Mouse (Mus musculus) telencephalon, adult 2 months (tissue): ENCODE measurements at regions not wholly inside any gene's neighbourhood (a gene's known extent, or its start where the extent isn't known, plus 50 kb on each side); places are given as distances from the start of the nearest gene placed in this dataset.

ENCODE experiments used
- DNase-seq: peaks from one replicate; pipeline ENCODE4 v3.0.0-alpha.2; 2011; ENCODE audit warnings: low read depth, low spot score

DNA sequence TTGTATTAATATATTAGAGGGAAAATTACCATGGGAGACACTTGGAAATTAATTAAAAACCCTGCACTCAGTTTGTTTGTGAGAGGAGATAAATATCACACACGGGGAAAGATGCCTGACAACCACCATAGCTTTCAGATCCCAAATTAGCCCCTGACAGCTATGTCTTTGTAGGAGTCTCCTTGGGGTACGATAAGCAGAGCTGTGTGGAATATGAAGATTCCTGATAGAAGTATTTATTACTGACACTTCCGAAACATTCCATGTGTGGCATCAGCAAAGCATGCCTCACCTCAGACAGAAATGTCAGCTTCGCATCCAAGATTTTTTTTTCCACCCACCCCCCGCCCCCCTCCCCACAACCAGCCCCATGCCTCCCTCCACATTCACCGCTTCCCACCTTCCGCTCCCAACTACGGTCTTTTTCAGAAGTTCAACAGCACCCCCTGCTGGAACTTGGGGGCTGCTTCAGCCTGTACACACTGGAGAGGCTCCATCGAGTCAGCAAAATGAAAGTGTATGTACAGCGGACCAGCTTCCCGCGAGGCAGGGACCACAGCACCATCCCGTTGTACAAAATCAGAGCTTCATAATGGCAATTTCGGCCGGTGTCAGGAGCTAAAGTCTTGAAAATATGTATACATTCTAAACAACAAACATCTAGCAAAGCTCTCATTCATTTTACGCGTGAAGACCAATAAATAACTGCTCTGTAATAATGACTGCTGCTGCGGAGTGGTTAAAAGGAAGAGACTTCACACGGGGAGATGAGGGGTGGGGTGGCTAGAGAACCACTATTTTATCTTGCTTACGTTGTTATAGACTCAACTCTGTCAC, 66.7 kb downstream of the Rwdd3 start:
- peak; percentile 82 for DNase-seq

DNA sequence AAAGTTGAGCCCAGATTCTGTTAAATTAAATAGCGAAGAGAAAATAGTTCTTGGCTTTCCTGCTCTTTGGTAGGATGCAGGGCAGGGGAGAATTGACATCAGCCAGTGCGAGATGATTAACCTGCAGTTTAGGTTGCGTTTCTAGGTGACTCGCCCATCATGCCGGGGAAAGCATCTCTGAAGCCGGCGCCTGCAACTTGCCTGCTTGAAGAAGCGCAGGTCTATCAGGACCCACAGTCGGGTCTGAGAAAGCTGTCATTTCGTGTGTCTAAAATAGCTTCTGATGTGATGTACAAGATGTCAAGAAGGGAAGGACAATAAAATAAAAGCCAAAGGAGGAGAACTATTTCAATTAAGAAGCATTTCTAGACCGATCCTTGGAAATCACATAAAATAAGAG, 68.6 kb downstream of the Rwdd3 start:
- DNase-seq: no peak

DNA sequence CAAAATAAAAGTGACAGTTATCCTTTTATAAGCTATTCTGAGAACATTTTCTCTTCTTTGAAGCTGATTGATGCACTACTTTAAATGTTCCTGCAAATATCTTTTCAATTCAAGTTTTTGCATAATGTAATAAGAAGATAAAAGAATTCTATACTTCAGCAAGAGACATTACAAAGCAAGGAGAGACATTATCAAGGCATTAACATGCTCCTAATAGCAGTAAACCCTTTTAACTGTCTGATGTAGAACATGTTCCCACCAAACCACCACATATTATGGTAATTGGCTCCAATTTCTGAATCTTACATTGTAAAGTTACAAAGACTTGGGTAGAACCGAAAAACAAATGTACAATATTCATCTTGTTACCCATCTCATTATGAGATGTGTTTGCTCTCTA, 69.4 kb downstream of the Rwdd3 start:
- DNase-seq: no peak

DNA sequence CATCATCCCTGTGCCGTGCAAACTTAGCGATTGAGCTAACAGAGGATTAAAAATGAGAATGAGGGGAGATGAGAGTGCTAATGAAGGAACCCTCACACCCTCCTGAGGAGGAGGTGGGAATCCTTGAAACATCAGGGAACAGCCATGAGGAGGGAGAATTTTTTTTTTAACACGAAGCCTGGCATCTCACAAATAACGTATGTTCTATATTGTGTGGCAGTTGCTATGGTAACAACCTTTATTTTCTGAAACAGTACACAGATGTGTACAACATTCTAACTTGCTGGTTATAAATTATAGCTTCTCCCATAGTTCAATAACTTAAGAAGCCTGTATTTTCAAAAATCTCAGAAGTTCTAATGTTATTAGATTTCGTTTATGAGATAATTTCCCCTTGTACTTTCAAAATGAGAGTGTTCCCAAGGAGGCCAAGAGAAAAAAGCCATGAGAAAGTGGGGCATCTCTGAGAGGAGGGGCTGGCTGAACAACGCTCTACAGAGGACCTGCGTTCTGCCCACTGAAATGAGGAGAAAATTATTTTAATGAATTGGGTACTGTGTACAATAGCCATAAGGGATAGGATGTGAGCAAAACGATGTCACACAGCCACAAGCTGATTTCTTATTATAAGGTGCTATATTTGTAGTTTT, 71.2 kb downstream of the Rwdd3 start:
- no peak for DNase-seq

DNA sequence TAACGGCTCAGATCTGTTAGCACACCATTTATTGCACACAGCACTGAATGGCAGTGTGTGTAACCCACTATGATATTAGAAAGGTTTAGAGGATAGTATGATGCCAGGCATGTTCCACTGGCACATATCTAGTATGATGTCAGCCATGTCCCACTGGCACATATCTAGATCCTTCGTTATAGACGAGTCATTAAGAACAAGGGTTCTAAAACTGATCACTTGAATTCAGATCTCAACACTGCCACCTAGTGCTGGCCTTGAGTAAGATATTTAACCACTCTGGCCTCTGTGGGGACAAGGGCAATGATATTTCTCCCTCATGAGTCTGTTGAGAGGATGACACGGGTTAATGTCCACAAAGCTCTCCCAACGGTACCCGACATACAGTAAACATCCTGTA, 78.0 kb downstream of the Rwdd3 start:
- DNase-seq: no peak

DNA sequence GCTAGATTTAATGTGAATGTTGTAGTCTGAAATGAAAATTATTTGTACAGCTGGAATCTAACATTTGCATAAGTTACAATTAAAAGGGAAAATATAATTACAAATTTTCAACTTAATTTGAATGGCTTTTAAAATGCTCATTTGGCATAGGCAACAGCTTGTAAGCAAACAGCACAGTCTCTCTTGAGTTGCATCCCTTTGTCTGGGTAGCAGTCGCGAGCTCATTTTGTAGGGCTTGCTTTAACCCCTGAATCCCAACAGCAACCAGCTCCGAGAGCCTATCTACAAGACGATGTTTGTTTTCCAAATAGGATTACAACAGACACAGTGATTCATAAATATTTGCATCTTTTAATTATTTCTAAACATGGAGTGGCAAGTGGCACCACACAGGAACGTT, 82.8 kb downstream of the Rwdd3 start:
- no peak for DNase-seq

DNA sequence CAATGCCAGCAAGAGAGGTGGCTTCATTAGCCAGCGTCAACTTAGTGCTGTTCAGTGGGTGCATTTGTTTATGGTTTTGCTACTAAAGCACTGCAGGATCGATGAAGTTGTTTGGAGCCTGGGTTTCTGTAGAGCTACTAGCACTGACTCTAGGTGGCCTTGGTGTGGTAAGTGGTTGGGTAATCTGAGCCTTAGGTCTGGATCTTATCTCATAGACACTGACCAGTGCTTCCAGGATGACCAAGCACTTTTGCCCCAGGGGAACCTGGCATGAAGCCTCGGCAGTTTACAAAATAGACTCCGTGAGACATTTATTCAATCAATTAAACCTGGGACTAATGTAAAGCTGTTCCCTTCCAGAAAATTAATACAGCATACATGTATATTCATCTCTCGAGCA, 102.8 kb downstream of the Rwdd3 start:
- no peak for DNase-seq

DNA sequence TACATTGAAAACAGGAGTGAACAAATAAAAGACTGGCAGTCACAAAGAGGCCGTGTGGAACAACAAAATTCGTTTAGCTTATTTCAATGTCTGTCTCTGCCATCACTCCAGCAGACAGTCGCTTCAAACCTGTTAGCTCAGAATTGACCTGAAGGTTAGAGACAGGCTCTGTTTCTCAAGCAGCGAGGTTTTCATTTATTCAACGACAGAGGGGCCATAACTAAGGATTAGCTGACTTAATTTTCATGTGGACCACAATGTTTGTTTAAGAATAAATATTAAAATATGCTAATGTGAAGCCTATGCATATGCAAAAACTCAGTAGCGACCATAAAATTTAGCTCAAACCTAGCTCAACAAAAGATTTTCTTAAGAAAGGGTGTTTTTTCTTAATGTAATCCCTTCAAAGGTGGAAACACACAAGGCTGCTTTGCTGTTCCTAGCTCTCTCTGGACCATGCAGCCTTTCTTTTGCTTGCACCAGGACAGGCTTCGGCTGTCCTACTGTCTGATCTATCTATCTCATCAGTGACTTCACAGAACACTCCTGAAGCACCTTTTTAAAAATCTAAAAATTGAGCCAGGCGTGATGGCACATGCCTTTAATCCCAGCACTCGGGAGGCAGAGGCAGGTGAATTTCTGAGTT, 135.5 kb downstream of the Rwdd3 start:
- DNase-seq: no peak

DNA sequence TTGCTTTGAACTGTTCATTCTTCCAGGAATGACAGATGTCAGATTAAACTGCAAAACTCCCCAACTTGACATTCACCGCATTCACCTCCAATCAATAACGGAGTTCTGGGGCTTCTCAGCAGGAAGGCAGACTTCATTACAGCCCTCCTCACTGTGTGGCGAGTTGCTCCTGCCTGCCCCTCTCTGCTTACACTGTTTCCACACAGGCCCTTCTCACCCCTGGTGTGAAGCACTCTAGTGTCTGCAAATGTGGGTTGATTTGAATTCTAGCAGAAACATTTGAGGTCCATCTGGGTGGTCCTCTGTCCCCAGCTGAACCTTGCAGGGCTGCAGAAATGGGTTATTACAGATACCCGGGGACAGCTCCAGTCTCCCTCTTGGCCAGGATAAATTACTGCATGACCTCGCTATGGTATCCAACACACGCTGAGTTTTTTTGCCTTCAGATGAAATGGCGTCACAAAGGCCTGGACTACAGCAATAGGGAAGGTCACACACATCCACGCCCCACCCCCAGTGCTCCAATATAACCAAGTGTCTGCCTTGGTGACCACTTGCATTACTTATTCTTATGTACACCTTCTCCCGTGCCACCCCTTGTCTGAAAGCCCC, 145.8 kb downstream of the Rwdd3 start:
- DNase-seq: no peak

DNA sequence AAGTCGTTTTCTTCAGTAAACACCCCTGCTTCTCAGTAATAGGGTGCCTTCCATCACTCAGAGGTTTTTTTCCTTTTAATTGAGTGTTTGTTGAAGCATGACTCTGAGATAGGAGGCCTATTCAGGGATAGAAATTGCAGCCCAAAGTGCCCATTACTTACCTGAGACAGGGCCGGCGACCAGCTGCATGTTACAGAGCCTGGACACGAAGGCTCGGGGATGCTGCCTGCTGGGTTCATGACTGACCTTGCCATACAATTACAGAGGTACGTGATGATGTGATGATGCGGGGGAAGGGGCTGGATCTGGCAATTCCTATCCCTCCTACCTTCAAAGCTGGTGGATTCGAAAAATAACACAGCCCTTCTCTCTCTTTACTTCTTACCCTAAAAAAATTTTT, 146.7 kb downstream of the Rwdd3 start:
- DNase-seq: no peak

DNA sequence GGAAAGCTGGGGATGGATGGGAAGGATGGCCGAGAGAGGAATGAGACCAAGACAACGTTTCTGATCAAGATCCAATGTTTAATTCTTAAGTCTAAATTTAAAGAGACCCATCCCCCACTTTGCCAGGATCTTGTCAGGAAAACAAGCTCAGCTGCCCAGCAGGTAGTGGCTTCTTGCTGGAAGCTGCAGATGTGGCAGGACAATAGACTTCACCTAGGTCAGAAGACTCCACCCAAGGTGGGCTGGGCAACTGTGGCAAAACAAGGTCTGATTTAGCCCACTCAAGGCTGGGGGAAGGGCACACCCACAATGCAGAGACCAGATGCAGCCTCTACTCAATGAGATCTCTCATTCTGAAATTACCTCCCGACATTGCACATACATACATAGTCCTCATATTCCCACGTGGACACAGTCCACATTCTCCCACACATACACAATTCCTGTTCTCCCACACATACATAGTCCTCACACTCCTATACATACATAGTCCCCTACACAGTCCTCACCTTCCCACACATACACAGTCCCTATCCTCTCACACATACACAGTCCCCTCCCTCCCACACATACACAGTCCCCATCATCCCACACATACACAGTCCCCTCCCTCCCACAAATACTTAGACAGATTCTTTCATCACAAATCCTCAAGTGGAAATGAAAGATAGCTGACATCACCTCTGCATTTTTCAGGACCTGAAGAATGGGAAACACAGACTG, 150.2 kb downstream of the Rwdd3 start:
- DNase-seq: no peak

DNA sequence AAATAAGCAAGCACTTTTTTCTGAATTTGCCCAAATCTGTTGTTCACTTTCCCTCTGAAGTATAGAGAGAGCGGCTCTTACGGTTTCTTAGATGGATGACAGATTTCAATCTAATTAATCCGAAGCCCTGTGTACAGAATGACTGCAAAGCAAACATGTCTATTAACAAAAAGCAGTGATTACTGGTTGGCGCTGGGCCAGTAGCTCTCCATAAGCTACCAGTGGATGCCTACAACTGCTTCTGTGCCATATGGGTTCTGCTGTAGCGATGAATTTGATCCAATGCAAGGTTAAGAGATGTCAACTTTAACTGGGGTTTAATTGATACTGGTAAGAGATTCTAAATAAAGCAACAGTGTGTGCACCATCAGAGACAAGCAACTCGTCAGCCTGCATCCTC, 162.3 kb downstream of the Rwdd3 start:
- DNase-seq: no peak

DNA sequence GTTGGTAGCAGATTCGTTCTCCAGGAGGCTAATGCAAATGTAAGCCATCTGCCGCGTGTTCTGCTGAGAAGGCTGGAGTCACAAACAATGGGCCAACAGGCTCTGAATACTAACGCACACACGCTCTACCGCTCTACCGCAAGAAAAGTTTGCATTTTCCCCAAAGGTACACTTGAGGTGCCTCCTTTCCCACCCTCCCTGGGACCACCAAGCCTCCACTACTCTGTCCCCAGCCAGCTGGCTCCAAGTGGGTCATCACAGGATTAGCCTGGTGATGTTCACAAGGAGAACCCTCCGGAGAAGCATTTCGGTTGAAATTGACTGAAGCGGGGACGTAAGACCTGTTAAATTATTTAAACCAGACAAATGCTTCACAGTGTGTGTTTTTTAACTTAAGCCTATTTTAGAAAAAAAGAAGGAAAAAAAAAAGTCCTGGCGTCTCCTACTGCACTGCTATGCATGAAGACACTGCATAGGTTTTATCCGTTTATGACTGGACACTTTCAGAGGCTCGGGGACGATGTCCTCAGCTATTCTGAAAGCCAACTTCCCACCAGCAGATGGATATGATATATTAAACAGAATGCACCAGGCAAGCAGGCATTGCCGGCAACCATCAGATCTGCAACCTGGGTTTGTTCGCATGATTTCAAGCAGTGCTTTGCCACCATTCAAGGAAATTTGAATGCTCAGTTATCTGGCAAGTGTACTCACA, 187.8 kb downstream of the Rwdd3 start:
- DNase-seq: peak; percentile 59

DNA sequence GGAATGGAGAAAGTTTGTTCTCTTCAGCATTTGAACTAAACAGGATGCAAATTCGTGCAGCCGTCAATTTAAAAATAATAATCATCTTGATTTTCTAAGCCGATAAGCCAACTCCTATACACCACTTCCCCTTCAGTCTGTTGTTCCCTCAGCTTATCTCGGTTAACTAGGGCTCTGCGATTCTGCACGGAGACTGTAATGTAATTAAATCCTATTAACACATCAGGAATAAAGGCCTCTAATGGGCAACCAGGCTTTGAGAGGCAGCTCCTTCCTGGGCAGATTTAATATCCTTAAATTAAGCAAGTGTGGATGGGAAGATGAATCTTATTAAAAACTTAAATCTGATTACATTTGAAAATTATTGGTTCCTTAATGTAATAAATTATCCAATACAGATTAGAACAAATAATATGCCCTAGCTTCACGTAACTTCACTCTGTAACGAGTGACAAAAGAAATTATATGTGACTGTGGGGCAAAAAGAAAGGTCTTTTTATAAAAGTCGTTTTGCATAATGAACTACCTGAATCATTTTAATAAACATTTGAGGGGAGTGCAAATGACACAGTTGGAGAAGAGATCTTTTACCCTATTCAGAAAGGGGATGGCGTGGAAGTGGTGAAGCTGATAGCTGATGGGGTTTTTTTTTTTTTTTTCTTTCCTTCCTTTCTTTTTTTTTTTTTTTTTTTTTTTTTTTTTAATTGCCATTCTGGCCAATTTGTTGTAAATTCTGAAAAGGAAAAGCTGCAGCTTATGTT, 188.5 kb downstream of the Rwdd3 start:
- DNase-seq: no peak

DNA sequence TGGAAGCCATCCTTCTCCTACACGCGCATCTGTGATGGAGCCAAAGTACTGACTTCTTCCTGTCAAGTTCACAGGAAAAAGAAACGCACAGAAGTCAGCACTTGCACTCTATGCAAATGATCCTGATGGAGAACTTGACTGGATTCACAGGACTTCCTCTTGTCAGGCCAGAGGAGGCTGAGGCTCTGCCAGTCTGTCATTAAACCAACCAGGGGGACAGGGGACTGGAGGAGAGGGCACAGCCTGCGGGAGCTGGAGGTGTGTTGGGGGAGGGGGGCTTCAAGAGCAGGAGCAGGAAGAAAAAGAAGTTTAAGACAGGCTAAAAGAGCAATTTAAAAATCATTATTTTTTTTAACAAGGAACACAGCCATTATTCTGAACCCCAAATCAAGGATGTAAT, 189.3 kb downstream of the Rwdd3 start:
- DNase-seq: no peak

DNA sequence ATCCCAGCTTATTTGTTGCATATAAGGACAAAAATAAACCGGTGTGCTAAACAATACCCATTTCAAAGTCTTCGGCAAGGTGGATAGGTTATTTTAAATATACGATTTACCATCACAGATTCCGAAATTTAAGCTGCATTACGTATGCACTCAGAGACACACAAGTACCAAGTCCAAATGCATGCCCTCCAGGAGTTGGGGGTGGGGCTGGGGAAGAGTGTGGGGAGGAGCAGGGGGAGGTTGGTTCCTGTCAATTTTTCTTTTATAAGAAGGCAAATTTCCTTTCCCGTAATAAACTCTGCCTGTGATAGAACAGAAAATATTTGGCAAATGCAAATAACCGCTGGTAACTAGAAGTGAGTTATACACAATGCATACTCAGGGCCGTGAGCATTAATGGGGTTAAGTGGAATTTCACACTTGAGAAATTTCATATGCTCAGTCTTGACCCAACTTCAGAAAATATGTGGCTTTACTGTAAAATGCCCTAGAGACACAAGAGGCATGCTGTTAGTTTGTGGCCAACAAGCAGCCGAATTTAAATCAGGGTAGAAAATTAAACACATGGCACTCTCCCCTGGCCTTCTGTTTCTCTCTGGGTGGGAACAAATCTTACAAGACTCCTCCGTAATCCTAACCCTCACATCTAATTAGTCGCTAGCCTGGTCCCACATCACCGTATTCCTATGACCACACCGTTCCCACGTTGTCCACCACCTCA, 200.6 kb downstream of the Rwdd3 start:
- no peak for DNase-seq

DNA sequence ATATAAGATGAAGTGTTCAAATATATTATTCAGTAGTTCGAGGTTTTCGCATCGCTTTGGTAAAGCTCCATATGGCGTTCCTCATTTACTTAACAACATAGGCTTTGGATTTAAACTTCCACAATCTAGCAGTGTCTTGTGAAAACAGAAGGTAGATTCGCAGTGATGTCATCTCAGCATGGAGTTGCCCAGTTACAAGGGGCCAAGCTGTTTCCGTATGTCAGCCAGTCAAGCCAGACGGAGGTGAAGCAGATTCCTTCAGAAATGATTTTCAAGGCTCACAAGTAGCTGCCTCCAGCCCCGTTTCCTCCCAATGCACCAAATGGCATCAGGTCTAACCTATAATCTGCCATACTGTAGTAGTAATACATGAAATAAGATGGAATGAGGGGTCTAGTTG, 224.6 kb downstream of the Rwdd3 start:
- peak; percentile 5 for DNase-seq

DNA sequence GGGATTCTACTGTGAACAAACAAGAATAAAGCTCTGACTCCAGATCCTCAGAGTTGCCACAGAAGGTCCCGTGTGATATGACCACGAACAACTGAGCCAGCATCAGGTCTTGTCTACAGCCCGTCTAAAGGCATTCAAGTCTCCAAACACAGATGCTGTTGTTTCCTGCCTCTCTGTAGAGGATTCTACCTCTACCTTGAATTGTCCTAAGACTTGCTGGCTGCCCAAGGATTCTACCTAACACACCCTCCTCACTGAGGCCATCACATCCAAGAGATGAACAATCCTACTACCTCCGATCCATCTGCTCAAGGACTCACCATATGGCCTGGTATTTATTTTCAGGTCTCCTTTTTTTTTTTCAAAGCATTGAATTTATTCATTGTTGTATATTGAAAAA, 237.1 kb downstream of the Rwdd3 start:
- no peak for DNase-seq

DNA sequence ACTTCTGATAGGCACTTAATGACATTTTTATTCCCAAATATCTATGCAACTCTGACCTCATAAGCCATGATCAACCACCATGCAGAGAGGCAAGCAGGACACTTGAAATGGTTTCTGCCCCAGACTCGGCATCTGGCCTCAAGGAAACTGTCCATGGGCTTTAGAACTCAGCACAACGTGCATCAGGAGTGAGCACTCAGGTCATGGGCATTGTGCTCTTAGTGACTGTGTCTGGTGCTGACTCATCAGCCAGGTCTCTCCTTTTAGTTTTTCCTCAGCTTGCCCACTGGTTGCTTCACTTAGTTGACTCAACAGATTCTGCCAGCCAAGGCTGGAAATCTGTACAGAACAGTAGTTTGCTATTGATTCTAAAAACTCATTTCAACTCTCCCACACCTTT, 251.1 kb downstream of the Rwdd3 start:
- no peak for DNase-seq

DNA sequence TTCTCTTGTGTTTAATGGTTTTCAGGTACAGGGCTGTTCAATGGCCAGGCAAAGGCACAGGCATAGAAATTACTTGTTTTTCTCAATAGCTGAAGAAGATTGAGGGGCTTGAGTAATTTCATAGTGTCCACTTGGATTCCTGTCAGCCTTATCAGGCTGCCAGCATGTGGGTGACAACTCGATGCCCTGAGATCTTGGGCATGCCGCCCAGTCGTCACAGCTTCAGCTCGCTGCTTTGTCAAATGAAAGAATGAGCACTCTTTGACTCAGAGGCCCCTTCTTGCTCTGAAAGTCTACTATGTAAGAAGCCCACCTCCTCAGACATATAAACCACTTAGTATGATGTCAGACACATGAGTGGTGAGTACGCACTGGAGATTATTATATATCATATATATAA, 272.6 kb downstream of the Rwdd3 start:
- no peak for DNase-seq
